Mouse (Mus musculus): ENCODE data around the gene Rnf115.

Gene Rnf115

DNA sequence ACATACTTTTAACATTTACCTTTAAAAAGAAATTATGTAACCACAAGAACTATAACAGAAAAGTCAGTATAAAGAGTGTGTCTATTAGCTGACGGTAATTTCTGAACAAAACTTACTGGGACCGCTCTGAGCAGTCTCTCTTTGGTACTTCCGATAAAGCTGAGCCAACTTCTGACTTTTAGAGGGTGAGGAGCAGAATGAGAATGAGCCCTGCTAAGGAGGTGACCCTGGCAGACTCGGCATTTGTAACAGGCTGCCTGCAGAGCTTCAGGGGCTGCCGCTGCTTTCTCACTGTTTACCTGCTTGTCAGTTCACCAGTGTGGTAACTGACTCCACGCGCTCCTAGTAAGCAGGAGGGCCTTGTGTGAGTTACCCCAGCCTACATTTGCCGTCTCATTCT, 54.8 kb downstream of the Rnf115 start:
- WGBS = 71% methylated on average over 8 of the region's 8 CpGs

DNA sequence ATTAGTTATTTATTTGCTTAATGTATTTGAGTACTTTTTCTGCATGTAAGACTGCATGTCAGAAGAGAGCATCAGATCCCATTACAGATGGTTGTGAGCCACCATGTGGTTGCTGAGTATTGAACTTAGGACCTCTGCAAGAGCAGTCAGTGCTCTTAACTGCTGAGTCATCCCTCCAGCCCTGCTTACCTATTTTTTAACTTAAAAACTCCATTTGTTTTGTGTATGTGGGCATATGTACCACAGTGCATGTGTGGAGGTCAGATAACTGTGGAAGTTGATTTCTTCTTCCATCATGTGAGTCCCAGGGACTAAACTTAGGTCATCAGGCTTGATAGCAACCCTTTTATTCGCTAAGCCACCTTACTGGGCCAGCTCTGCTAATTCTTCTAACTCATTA, 60.3 kb downstream of the Rnf115 start:
- WGBS = 97% methylated on average over 1 of the region's 1 CpGs

DNA sequence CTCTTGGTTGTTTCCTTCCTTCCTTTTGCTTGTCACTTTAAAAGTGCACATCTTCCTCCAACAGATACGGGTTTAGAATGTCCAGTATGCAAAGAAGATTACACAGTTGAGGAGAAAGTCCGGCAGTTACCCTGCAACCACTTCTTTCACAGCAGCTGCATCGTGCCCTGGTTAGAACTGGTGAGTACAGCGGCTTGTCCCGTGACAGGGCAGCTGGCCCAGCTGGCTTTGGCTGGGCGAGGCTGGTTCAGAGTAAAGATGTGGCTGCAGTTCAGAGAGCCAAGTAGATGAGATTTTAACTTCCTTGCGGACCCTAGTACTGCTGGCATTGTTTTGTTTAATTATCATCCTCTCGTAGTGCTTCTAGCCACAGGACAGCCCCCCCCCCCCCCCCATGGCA, 61.0 kb downstream of the Rnf115 start:
- WGBS = 70% methylated on average over 8 of the region's 8 CpGs

DNA sequence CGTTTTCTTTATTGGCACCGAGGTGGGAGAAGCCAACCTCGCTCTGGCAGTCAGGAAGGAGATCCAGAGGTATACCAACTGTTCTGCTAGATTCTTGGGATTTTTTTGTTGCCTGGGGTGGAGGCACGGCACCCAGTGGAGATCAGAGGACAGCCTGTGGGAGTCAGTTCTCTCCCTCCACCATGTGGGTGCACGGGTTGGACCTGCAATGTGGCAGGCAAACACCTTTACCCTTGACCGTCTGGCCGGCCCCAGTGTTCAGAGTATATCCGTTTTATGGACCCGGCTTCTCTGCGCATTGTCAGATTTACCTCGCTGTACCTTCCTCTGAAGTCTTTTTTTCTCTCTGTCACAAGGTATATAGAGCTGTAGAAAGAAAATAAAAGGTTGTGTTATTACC, 72.8 kb downstream of the Rnf115 start:
- WGBS = 81% methylated on average over 11 of the region's 11 CpGs

DNA sequence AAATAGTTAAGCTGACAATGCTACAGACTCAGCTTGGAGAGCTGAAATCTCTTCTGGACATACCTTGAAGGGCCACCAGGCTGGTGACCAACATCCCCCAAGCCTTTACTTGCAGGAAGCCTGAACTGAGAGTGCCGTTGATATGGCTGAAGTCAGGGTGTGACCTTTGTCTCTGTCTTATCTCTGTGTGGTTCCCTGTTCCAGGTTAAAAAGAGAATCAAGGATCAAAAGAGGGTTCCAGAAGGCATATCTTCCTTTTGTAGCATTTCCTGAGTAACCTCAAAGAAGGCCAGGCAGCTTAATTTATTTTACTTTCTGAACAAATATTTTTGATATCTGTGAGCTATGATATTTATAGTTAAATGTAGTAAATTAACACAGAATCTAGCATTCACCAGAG, 74.8 kb downstream of the Rnf115 start:
- 77% methylated on average over 1 of the region's 1 CpGs for WGBS

DNA sequence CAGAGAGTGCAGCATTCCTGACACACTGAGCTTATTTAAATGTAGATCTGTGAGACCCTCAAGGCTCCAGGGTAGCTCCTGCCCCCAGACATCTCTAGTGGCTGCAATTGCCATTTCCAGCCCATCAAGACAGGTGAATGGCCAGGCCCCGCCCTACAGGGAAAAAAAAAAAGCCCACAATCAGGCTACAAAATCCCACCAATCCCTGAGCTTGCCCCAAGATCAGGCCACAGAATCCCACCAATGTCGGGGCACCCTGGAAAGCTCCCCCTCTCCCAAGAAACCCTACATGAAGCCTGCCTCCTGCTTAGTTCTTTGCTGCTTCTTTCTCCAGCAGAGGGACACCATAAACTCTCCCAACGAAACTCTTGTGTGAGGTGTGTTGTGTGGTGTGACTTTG, 80.7 kb downstream of the Rnf115 start:
- WGBS = 75% methylated on average over 3 of the region's 3 CpGs

DNA sequence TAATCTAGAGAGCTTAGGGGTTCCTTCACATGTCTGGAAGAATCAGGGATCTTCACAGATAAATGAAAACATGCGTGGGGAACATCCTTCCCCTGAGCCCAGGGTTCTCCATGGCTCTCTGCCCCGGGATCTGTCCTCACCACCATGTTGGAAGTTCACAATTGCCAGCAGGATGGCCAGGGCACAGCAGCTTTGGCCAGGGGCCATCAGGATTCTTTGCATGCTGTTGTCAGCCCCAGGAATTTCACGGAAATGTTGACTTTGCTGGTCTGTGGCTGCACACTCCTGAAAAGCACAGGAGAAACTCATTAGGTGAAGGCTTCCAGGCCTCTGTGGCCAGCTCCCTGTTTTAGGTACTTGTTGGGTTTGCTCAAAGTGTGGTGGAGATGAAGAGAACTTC, 81.2 kb downstream of the Rnf115 start:
- WGBS = 79% methylated on average over 3 of the region's 3 CpGs

DNA sequence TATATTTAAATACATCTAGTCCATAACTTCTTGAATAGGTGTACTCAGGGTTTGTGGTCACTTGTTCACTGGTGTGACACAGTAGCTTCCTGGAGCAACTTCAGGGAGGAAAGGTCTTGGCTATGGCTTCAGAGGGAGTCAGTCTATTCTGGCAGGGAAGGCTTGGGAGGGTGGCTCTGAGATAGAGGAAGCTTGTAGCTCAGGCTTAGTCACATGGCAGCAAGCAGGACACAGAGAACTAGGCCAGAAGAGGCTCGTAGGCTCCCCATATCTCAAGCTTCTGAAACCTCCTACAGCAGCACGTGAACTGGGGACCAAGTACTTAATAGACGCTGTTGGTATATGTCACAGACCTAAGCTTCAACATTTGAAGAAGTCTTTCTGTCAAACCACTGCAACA, 83.8 kb downstream of the Rnf115 start:
- 83% methylated on average over 3 of the region's 3 CpGs for WGBS

DNA sequence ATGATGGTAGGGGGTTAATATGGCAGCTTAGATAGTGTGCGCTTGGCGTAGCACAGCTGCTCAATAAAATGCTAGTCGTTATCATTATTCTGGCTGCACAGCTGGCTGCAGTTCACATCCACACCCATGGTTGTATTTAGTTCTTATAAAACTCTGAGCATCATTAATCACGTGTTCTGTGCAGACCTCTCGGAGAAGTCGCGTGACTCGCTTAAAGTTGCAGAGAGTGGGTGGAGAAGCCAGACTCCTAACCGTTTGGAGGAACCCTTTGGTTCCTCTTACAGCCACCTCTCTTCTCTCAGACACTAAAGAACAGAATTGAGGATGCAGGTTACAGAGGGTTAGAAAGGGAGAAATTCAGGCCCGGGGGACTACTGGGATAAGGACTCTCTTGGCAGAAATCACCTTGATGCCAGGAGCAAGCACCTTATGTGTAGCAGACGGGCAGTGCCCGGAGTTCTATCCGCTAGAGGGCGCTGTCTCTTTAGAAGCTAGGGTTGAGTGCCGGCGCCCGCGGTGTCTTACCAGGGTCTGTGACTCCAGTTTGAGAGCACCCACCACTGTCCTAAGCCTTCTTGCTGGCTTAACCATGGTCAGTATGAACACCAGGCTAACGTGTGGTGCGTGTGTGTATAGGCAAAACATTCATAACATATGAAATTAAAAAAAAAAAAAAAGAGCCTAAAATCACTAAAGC, 85.1 kb downstream of the Rnf115 start:
- WGBS = 36% methylated on average over 20 of the region's 20 CpGs

DNA sequence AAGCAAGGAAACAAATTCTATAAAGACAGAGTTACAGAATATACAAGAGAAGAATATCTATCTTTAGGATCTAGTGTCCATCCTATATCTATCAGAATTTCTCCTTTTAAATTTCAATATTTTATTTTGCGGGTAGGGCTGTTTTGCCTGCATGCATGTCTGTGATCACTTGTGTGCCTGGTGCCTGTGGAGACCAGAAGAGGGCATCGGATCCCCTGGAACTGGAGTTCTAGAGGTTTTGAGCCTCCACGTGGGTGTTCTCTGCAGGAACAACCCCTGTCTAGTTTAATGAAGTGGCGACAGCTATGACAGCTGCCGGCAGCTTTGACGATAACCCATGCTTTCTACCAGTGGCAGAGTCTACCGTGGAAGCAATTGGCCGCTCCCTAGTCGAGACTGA, 85.6 kb downstream of the Rnf115 start:
- 21% methylated on average over 9 of the region's 9 CpGs for WGBS

DNA sequence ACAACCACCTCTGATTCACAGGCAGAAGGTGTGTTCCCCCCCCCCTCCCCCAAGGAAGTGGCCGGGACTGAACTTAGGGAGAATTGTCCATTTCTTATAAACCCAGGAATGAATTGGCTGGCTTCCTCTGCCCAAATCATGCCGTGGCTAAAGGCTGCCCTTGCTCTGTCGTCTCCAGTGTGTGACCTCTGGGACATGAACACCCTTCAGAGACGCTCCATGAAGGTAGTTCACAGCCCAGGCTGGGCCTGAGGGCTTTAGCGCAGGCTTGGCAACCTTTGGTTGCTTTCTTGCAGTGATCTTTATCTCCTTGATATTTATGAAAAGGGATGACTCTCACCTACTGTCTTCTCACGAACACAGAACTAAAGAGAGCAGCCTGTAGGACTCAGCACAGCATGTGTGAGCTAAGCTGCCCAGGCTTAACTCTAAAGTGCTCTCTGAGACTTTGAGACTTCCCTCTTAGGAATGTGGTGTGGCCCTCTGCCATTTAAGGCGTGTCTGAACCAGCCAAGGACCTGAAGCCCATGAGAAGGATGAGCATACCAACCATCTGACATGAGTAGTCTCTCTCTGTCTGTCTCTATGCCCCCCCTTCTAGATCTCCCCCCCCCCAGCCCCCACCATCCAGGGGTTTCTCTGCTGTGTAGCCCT, 86.3 kb downstream of the Rnf115 start:
- 70% methylated on average over 7 of the region's 7 CpGs for WGBS

DNA sequence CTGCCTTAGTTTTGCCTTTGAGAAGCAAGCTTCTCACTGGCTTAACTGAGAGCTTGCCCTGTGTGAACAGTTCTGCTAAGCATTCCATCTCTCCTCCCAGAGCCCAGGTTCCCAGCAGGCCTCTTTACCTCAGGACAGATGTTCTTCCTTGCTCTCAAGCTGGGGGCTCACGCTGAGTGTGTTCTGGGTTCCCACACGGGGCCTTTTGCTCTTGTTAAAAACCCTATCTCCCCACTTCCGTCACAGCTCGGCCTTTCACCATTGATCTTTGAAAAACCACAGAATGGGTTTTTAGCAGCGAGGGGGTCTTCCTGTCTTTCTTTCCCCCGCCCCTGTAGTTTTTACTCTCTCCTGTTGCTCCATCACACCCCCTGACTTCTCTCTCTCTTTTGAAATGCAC, 86.9 kb downstream of the Rnf115 start:
- WGBS = 79% methylated on average over 6 of the region's 6 CpGs

DNA sequence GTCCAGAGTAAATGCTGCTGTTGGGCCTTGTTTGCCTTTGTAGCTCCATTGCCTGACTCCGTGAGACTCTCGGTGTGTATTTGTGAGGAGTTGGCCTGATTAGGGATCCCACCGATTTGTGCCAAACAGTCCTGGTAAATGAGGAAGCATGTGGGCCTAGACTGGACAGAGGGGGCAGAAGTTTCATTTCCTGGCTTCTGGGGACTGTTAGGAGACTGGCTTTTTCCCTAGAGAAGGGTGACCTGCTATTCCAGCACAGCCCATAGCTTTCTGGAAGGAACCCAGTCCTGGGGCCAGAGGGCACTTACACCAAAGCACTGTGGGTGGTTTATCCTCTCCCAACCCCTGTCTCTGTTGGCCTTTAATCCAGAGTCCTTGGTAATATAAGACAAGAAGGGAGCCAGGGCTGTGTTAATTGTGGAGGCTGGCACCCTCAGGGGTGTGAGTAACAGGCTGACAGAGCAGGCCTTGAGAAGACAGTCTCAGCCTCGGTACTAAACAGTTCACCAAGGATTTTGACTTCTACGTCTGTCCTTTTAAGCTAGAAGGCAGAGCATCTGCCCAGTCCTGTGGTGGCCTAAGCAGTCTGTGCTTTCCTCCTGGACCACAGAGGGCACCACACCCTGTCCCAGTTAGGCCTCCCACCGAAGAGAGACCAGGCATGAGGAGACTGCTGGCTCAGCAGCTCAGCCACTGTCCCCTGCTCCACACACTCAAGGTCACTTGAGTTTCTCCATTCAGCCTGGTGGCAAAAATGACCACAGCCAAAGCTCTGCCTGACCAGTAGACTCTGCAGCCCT, 92.9 kb downstream of the Rnf115 start:
- 71% methylated on average over 6 of the region's 6 CpGs for WGBS

DNA sequence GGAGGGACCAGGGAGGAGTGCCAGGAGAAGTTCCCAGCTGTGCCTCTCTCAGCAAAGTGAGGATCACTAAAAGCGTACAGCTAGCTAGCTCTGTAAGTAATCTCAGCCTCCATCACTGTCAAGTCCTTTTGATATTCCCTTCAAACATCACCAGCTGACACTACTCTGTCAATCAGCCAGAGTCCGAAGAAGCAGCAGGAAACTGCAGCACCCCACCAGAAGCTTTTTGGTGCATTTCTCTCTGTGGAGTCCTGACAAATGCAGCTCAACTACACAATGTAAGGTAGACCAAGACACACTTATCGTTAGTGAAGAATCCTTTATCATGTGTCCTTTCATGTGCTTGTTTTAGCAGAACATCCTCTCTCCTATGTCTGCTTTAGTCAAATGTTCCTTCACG, 94.1 kb downstream of the Rnf115 start:
- WGBS = 91% methylated on average over 4 of the region's 4 CpGs

DNA sequence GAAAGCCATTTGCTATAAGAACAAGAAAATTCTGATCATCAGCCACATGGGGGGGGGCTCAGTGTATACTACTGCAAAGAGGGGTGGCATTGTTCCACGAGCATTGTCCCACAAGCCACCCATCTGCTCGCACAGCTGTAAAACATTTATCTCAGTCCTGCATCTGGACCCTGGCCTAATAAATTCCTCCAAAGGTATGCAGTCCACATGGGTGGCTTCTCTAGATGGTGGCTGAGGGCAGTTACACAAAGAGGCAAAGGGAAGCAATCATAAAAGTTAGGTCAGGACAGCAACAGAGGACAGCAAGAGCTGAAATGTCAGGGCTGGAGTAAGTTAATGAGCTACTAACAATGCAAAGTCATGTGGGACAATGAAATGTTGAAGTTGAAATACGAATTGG, 96.2 kb downstream of the Rnf115 start:
- whole genome bisulfite sequencing = 84% methylated on average over 3 of the region's 3 CpGs

DNA sequence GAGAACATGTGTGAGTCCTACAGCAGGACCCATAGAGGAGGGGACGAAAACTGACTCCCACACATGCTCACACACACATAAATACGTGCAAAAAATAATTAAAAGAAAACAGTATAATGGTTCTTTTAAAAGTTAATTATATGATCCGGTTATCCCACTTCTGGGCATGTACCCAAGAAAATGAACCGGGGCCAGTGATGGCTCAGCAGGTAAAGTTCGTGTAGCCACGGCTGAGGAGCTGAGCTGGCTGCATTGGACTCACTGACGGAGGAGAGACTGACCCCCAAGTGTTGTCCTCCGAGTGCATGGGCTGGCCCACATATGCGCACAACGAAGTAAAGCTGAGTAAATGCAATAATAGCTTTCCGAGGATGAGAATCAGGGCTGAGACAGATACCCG, 97.2 kb downstream of the Rnf115 start:
- WGBS = 71% methylated on average over 12 of the region's 12 CpGs

DNA sequence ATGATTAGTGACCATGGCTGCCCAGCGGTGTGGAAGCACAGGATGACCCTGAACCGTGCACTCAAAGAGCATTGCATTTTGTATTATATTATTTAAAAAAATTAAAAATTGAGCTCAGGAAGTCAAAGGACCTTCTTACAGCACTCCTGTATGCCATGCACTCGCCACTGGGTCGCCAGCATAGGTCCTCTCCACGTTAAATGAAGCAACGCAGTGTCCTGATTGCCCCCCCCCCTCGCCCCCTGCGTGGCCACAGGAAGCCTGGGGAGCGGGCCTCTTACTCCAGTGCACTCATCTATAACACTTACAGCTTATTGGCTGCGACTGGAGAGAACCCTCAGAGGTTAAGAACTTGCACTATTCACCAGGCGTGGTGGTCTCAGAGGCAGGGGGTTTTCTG, 97.8 kb downstream of the Rnf115 start:
- whole genome bisulfite sequencing = 55% methylated on average over 11 of the region's 11 CpGs

DNA sequence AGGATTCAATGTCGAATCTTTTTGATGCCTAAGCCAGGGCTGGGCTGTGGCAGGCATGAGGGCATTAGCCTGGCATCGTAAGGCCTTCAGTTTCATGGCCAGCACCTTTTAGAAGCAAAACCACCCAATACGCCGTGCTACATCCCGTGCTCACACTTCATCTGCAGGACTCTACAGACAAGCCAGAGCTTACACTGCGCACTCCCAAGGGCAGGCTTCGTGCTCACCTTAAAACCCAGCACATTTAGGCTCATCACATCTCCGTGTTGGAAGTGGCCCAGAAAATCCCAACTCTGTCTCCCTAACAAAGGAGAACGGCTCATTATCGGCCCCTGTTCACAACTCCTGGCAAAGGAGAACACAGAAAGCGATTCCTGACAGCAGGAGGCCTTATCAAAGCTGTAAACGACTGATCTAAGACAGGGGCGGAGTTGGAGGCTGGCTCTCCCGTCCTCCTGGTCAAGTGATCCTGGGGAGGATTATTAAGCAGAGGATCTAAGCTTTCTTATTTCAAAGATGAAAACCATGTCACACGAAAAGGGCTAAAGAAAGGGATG, 100.9 kb downstream of the Rnf115 start:
- WGBS = 64% methylated on average over 15 of the region's 15 CpGs

DNA sequence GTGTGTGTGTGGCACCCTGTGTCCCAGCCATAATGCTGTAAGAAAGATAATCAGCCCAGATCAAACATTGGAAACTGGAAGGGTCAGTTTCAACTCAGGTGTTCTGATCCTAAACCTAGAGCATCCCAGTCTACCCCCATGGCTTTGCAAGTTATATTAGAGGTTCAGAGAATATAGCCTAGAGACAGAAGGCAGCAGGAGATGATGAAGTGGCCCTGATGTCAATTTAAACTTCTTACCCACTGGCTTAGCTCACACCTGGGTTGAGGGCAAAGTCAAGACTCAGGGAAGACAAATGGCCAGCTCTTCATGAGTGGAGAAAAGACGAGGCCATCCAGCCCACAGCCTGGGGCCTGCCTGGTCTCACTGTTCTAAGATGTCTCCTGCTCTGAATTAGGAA, 101.5 kb downstream of the Rnf115 start, which contains the start of the genes Pdzk1 and Cd160:
Gene Pdzk1 (plus strand): TSS at position 301 of the 400 bp plus-strand sequence.
Gene Cd160 (minus strand): TSS at position 368 of the 400 bp plus-strand sequence.
- WGBS = 90% methylated on average over 1 of the region's 1 CpGs

DNA sequence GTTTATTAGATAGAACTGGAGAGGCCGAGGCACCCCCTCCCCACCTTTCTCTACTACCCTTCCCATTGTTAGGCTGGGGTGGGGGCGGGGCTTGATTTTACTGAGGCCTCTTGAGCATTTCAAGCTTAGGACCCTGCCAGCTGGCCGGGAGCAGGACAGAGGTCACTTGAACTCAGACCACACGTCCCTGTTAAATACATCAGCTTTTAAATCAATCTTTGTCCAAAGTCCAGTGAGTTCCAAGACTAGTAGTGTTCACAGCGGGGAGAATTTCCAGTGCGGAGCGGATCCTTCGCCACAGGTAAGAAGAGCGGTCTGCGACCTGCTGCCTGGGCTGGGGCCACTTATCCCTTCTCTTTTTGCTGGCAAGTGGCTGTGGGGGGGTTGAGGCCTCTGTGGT, 102.4 kb downstream of the Rnf115 start:
- 91% methylated on average over 10 of the region's 10 CpGs for WGBS

DNA sequence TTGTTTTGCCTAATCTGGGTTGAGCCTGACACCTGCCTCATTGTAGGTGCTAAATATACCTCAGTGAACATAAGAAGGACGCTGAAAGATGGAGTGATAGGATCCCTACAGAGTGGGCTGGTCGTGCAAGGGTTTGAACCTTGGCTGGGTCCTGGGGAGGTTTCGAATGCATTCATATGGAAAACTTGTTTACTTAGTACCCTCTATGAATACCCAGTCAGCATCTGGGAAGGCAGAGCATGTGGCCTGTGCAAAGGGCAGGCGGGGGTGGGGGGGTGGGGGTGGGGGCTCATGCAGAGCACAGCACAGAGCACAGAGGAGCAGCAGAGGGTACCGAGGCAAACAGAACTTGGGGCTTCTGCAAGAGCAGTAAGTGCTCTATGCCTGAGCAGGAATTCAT, 105.5 kb downstream of the Rnf115 start:
- WGBS = 55% methylated on average over 5 of the region's 5 CpGs

DNA sequence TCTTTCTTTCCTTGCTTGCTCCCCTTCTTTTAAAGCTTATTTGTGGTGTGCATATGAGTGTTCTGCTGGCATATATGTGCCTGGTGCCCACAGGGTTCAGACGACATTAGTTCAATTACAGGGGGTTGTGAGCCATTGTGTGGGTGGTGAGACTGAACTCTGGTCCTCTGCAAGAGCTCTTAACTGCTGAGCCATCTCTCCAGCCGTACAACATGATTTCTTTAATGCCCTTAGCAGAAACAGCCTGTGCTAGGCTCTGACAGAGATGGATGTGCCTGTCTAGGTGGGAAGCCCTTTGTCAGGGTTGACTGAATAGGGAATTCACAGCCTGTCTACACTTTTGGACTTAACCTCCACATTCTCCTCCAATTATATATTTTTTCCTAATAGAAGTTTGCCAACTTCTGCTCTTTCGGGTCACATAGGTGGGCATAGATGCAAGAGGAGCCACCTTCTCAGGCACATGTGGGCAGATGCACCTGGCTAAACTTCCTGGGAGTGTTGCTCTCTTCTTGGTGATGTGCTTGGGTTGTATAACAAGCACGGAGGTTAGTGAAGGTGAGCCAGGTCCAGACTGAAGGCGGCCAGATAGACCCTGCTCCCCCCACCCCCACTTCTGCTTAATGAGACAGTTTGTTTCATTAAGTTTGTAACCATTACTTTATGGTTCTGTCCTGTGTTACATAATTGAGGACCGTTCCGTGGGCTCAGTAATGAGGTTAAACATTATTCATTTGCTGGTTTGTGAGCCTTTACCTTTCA, 107.3 kb downstream of the Rnf115 start:
- 87% methylated on average over 7 of the region's 7 CpGs for WGBS

Data from cerebral cortex, adult 2 months (tissue).